Mouse (Mus musculus): ENCODE measurements at regions not wholly inside any gene's neighbourhood (a gene's known extent, or its start where the extent isn't known, plus 50 kb on each side); places are given as distances from the start of the nearest gene placed in this dataset.

GRCm38 (mm10) chr11:93676299-93676698 lies 209.3 kb downstream of the Utp18 start:
- no peak for TF ChIP-seq CTCF (conservative IDR thresholded peaks at IDR 0.05; ENCODE audit: low read length)
- TF ChIP-seq POU5F1 (IDR thresholded peaks at IDR 0.05; ENCODE audit: borderline replicate concordance, low read length) = no peak
- no peak for TF ChIP-seq NANOG (IDR thresholded peaks at IDR 0.05; ENCODE audit: borderline replicate concordance, low read length)
